Mouse (Mus musculus): Measurements from ENCODE around the gene Foxk1.
A peak's percentile ranks its signal among the peaks of the same experiment; 100 is the strongest.

Gene Foxk1

GRCm38 (mm10) chr5:142387716-142388115 lies 13.6 kb upstream of the Foxk1 start:
- DNase-seq (ENCODE audit: low spot score) = peak; percentile 64

GRCm38 (mm10) chr5:142391691-142392090 lies 9.6 kb upstream of the Foxk1 start:
- DNase-seq (ENCODE audit: low spot score) = no peak

- DNase-seq (ENCODE audit: low spot score) = peak; percentile 56
Measured at GRCm38 (mm10) chr5:142394602-142395252, 6.6 kb upstream of the Foxk1 start.

GRCm38 (mm10) chr5:142395909-142396308 lies 5.4 kb upstream of the Foxk1 start:
- DNase-seq (ENCODE audit: low spot score) = peak; percentile 48

GRCm38 (mm10) chr5:142400181-142400883 lies 965 bp upstream of the Foxk1 start:
- DNase-seq (ENCODE audit: low spot score) = peak; percentile 62

- DNase-seq (ENCODE audit: low spot score) = peak; percentile 47
Measured at GRCm38 (mm10) chr5:142401641-142402625, 636 bp downstream of the Foxk1 start.

GRCm38 (mm10) chr5:142403694-142404093 lies 2.4 kb downstream of the Foxk1 start:
- no peak for DNase-seq (ENCODE audit: low spot score)

- no peak for DNase-seq (ENCODE audit: low spot score)
Measured at GRCm38 (mm10) chr5:142404307-142404706, 3.0 kb downstream of the Foxk1 start.

- DNase-seq (ENCODE audit: low spot score) = no peak
Measured at GRCm38 (mm10) chr5:142405426-142405825, 4.1 kb downstream of the Foxk1 start.

- DNase-seq (ENCODE audit: low spot score) = no peak
Measured at GRCm38 (mm10) chr5:142406401-142406800, 5.1 kb downstream of the Foxk1 start.

- no peak for DNase-seq (ENCODE audit: low spot score)
Measured at GRCm38 (mm10) chr5:142406937-142407336, 5.6 kb downstream of the Foxk1 start.

GRCm38 (mm10) chr5:142407381-142407780 lies 6.1 kb downstream of the Foxk1 start:
- no peak for DNase-seq (ENCODE audit: low spot score)

- no peak for DNase-seq (ENCODE audit: low spot score)
Measured at GRCm38 (mm10) chr5:142409169-142409568, 7.9 kb downstream of the Foxk1 start.

- no peak for DNase-seq (ENCODE audit: low spot score)
Measured at GRCm38 (mm10) chr5:142410348-142410747, 9.1 kb downstream of the Foxk1 start.

GRCm38 (mm10) chr5:142412678-142413385 lies 11.5 kb downstream of the Foxk1 start:
- DNase-seq (ENCODE audit: low spot score) = no peak

GRCm38 (mm10) chr5:142413723-142414445 lies 12.6 kb downstream of the Foxk1 start:
- peak; percentile 53 for DNase-seq (ENCODE audit: low spot score)

- DNase-seq (ENCODE audit: low spot score) = no peak
Measured at GRCm38 (mm10) chr5:142415401-142415800, 14.1 kb downstream of the Foxk1 start.

GRCm38 (mm10) chr5:142416070-142416775 lies 14.9 kb downstream of the Foxk1 start:
- no peak for DNase-seq (ENCODE audit: low spot score)

- DNase-seq (ENCODE audit: low spot score) = no peak
Measured at GRCm38 (mm10) chr5:142417104-142417503, 15.8 kb downstream of the Foxk1 start.

- no peak for DNase-seq (ENCODE audit: low spot score)
Measured at GRCm38 (mm10) chr5:142417876-142418275, 16.6 kb downstream of the Foxk1 start.

All from embryo, embryonic 10.5 days (tissue).